Mouse (Mus musculus): Measurements from ENCODE around the gene Sgms1. TPM values are rescaled to one million over a fixed set of nuclear protein-coding genes. Genes with fewer than 3 reads are reported as not detected.

Gene Sgms1
- 166 to 190 TPM (median 190 TPM) in 4 replicates for total RNA-seq (2023)

GRCm38 (mm10) chr19:32389001-32389871 lies at the start of gene Sgms1:
Gene Sgms1 (minus strand): TSS chr19:32389714.

GRCm38 (mm10) chr19:32107771-32108306 lies 281.7 kb downstream of the Sgms1 start, which contains the start of gene Asah2:
Gene Asah2 (minus strand): TSS chr19:32108211.

Other genes starting within 250 kb of the Sgms1 start
- 77.3 to 93.0 TPM (median 91.3 TPM) in 4 replicates for gene Rpl9-ps6, start 76.9 kb upstream of the Sgms1 start, total RNA-seq (2023)
- gene Minpp1, start 96.1 kb upstream of the Sgms1 start, total RNA-seq (2023), result 21.0 to 23.1 TPM (median 21.8 TPM) in 4 replicates
- 0.36 TPM in 1 of 4 replicates, not detected in the others for gene Papss2, start 206.1 kb upstream of the Sgms1 start, total RNA-seq (2023)

Data from B cell, adult 62 days (primary cell).